Mouse (Mus musculus) layer of hippocampus, adult 9-11 months (tissue): Measurements from ENCODE around the gene Ccdc183.

Experiments used
- DNase-seq: peaks from one replicate; pipeline ENCODE4 v3.0.0; 2022

Ccdc183 gene

GRCm38 (mm10) chr2:25576965-25577891 lies 40.2 kb downstream of the Ccdc183 start:
- DNase-seq = no peak

DNA sequence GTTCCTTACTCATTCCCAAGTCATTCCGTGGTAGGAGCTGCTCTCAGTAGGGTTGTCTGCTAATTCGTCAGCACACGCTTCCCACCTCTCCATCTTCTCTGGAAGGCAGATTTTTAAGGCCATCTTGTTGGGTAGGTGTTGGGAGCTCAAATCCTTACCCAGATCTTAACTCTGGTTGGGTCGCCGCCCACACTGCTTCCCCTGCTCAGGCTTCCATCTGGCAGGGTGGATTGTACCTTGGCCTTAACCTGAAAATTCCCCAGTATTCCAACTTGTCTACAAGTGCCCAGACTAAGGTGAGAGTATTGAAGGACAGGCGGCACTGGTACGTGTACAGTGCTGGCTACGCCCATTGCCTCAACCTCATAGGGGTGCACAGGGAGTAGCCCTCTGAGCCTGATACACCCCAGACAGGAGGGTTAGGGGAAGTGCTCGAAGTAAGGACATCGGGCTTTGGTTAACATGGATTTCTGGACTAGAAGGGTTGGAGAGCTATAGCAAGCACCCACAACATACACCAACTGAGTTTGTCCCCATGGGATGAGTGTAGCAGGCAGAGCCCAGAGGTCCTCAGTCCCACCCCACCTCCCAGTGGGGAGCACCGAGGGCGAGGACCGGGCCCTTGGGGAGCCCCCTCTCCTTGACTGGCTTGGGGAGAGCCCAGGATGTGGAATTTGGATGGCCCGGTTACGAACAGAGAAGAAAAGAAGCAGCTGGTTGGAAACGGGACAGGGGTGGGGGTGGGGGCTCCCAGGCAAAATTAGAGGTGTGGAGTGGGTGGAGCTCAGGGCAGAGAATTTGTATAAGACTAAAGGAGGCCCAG lies 41.2 kb downstream of the Ccdc183 start:
- DNase-seq = no peak

- peak; percentile 56 for DNase-seq
Measured at GRCm38 (mm10) chr2:25575432-25576027, 41.9 kb downstream of the Ccdc183 start.

DNA sequence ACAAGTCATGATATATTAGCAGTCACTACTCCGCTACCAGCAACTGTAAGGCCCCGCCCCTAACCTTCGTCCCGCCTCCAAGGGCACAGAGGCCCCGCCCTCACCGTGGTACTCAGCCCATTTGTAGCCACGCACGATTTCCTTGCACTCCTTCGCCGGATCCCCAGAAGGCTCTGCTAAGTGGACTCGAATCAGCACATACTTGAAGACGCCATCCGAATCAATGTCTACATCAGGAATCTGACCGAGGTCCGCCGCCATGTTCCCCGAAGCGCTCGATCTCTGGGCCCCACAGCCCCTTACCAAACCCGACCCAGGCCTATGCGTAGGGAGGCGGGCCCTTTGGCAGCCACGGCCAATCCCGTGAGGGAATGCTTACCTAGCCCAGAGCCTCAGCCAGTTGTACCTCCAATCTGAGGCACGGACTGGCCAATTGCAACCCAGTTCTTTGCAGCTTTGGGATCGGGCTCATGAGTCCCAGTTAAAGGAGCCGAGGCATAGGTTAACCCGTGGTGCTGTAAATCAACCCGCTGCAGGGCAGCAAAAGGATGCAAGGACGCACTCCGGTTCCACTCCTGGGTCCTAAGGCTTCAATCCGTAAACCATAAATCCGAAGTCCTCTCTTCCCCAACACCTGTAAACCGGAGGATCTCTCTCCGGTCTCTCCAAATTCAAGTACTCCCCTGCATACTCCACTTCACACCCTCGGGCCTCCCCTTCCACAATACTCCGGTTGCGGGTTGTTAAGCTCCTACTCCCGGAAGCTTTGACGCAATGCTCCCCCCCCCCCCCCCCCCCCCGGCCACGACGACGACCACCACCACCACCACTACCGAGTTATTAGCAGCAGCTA lies 42.7 kb downstream of the Ccdc183 start, which contains the start of the genes Mamdc4 and Phpt1:
Gene Mamdc4 (minus strand): TSS at position 267 of the 853 bp plus-strand sequence.
Gene Phpt1 (minus strand): TSS at position 646 of the 853 bp plus-strand sequence.
- peak; percentile 99 for DNase-seq

DNA sequence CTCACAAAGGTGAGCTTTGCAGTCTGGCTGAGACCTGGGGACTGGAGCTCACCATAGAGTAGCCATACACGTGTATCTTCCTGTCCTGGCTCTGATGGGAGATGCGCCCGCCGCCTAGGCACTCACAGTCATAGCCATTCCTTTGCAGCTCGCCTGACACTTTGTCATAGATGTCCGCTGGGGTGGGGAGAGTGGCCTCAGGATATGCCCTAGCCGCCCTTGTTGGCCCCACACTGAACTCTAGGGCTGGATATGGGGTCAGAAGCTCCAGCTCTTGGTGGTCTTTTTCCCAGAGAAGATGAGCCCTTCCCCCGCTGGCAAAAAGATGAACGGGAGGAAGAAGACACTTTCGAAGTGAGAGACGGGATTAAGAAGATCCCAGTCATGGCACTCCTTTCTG lies 43.3 kb downstream of the Ccdc183 start:
- DNase-seq = peak; percentile 48

DNA sequence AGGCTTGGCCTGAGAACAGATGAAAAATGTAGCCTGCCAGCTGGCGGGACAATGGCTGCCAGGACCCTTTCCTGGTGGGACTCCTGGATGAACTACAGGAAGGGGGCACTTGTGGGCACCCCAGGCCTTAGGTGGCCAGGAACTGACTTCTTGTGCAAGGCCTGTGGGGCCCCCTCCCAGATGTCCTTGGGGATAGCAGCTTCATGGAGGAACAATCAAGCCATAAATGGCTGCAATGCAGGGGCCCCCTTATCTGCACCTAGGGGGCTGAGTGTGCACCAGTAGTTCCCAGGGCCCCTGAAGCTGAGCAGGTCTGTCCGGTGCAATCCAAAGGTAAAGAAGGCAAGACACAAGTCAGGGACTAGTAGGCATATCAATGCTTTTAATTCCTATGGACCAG lies 44.4 kb downstream of the Ccdc183 start:
- DNase-seq = no peak

DNA sequence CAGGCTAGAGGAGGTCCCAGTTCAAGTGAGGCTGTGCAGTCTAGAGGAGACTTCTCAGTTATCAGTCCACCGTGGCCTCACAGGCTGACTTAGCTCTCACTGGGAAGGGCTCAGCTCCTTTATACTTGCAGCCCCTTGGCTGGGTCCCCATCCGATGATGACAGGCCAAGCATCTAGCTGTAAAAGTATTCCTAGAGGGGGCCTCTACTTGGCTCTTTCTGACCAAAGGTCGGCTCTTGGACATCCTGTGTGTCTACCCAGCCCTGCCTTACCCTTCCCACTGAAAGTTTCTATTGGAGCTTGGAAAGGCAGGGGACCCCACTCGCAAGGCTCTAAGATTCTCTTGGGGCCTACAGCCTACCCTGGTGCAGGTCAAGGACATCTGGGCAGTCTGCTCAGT lies 46.3 kb downstream of the Ccdc183 start:
- DNase-seq = no peak

DNA sequence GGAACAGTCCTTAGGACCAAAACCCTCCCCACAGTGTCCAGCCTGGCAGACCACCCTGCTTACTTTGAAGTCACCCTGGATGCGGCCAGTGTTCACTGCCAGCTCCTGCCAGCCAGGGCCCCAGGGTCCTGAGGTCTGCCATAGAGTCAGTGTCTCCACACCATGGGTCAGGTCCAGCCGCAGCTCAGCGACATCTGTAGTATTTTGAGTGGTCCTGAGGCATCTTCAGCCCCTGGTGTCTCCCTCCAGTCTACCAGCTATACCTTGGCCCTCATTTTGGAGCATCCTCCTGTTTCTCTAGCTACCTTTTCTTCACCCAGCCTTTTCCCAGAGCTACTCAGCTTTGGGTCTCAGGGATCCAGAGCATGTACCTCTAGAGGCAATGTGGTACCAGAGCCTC lies 48.2 kb downstream of the Ccdc183 start:
- no peak for DNase-seq

- DNase-seq = no peak
Measured at GRCm38 (mm10) chr2:25568473-25569019, 48.9 kb downstream of the Ccdc183 start.

GRCm38 (mm10) chr2:25566558-25566957 lies 50.9 kb downstream of the Ccdc183 start:
- no peak for DNase-seq

GRCm38 (mm10) chr2:25565741-25566140 lies 51.7 kb downstream of the Ccdc183 start:
- no peak for DNase-seq

DNA sequence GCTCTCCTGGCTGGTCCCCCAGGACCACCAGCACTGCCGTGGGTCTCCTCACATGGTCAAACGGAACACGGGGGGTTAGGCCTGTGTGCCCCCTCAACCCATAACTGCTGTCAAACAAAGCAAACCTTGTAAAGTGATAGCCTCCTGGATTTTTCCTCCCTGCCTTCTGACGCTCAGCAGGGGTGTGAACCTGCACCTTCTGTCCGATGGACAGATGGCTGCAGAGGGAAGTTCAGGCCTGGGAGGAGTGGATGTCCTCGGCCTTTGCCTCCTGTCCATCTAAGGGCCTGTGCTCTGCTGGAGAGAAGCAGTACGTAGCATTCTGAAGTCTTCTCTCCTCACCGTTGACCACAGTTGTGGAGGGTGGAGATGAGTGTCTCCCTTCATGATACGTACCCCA lies 55.5 kb downstream of the Ccdc183 start:
- no peak for DNase-seq

- no peak for DNase-seq
Measured at GRCm38 (mm10) chr2:25560551-25560950, 56.9 kb downstream of the Ccdc183 start.

- DNase-seq = no peak
Measured at GRCm38 (mm10) chr2:25558774-25559173, 58.7 kb downstream of the Ccdc183 start.
